Mouse (Mus musculus) liver, postnatal 0 days (tissue): ENCODE data around the gene Hspa5. TPM values are rescaled to one million over a fixed set of nuclear protein-coding genes. Genes with fewer than 3 reads are reported as not detected.
"Not testable (repeated sequence)": the region's sequence is repeated elsewhere in the genome, so short reads cannot be mapped to it uniquely, and the experiment has no call there.

Source experiments
- ATAC-seq: fragments of 200-750 bp; cut with Nextera tagmentation; 2 replicates; pipeline ENCODE4 v1.8.0; 2017; ENCODE audit warnings: mild to moderate bottlenecking, moderate library complexity
- DNase-seq: peaks from one replicate; pipeline ENCODE4 v3.0.0-alpha.2; 2016
- H3K27ac ChIP-seq: fragments of 300-500 bp; sonication (generic); 2 replicates; pipeline ENCODE4 v1.5.1; 2014; ENCODE audit warnings: antibody characterized with exemption, moderate library complexity, mild to moderate bottlenecking, low read depth
- H3K27me3 ChIP-seq: fragments of 300-500 bp; sonication (generic); 2 replicates; pipeline ENCODE4 v1.6.1; 2014; ENCODE audit warnings: low read length, control low read depth, mixed read lengths; ENCODE audit not compliant: insufficient read depth
- H3K36me3 ChIP-seq: fragments of 300-500 bp; sonication (generic); replicated peaks from 2 replicates; pipeline ENCODE4 v1.6.1; 2014; ENCODE audit warnings: mild to moderate bottlenecking, control low read depth, low read length, moderate library complexity, mixed read lengths; ENCODE audit not compliant: insufficient read depth
- H3K4me1 ChIP-seq: fragments of 300-500 bp; sonication (generic); 2 replicates; pipeline ENCODE4 v1.6.1; 2014; ENCODE audit warnings: antibody characterized with exemption, mild to moderate bottlenecking, control low read depth; ENCODE audit not compliant: insufficient read depth
- H3K4me2 ChIP-seq: fragments of 300-500 bp; sonication (generic); 2 replicates; pipeline ENCODE4 v1.6.1; 2014; ENCODE audit warnings: low read depth, mild to moderate bottlenecking, low read length, moderate library complexity, mixed read lengths
- H3K4me3 ChIP-seq: fragments of 300-500 bp; sonication (generic); 2 replicates; pipeline ENCODE4 v1.5.1; 2014; ENCODE audit warnings: low read depth, low read length
- H3K9ac ChIP-seq: fragments of 300-500 bp; sonication (generic); replicated peaks from 2 replicates; pipeline ENCODE4 v1.6.1; 2014; ENCODE audit warnings: mild to moderate bottlenecking, moderate library complexity
- H3K9me3 ChIP-seq: fragments of 300-500 bp; sonication (generic); 2 replicates; pipeline ENCODE4 v1.6.1; 2016; ENCODE audit warnings: mild to moderate bottlenecking, control low read depth, low read length, mixed read lengths
- CTCF ChIP-seq: sonication (generic); IDR thresholded peaks from 2 replicates; pipeline ENCODE4 v1.5.1; 2016; ENCODE audit warnings: antibody characterized with exemption, low read depth
- EP300 ChIP-seq: IDR thresholded peaks from 2 replicates; pipeline ENCODE4 v1.6.1; 2016; ENCODE audit warnings: antibody characterized with exemption, low read depth, mild to moderate bottlenecking
- WGBS: fragments of 180-500 bp; shearing (Covaris S2); extraction: QIAGEN DNeasy Blood & Tissue Kit; methylation state at CpG from one replicate; pipeline ENCODE4 v1.1.7; 2014; ENCODE audit not compliant: insufficient replicate concordance; 5-methylcytosine and 5-hydroxymethylcytosine counted together
- polyA plus RNA-seq: library from polyadenylated mRNA; unstranded; fragments of >200 nt; fragmentation: Nextera tagmentation; extraction: Ambion mirVana; gene quantifications from 2 replicates; pipeline ENCODE4 v1.2.1, GENCODE M21; 2015

The Hspa5 gene
- polyA plus RNA-seq, 1 experiment from 2014 or later = 384 TPM

- 85% methylated on average over 7 of the region's 7 CpGs for WGBS
These were observed 23.7 kb downstream of the Hspa5 start for GRCm38 (mm10) chr2:34795426-34795825.

GRCm38 (mm10) chr2:34799357-34800256, 27.8 kb downstream of the Hspa5 start, which contains the start of gene Rabepk:
Rabepk (minus strand) TSS chr2:34799912.
- H3K4me1 ChIP-seq = peaks cover 24% of the 10 kb centered on the region
- ATAC-seq (peak; percentile 71), DNase-seq (peak; percentile 91)
- TF ChIP-seq EP300 (no peak; the same call in 1 of the 2 replicates), CTCF (no peak)
- peak within 1 kb of the TSS; percentile 83 for H3K4me2 ChIP-seq
- H3K9me3 ChIP-seq = no peaks in the 10 kb centered on the region
- no peaks in the 10 kb centered on the region for H3K27me3 ChIP-seq
- H3K4me3 ChIP-seq = peak within 1 kb of the TSS; percentile 80
- peak within 1 kb of the TSS; percentile 92 for H3K27ac ChIP-seq
- H3K9ac ChIP-seq = peak within 1 kb of the TSS; percentile 78
- WGBS = 2% methylated on average over 44 of the region's 44 CpGs
- peaks cover 15% of the 10 kb centered on the region for H3K36me3 ChIP-seq

More at GRCm38 (mm10) chr2:34795426-34795825, 23.7 kb downstream of the Hspa5 start:
- ATAC-seq (no peak), DNase-seq (peak; percentile 30)
- no peaks in the 10 kb centered on the region for H3K27me3 ChIP-seq
- peaks cover 2% of the 10 kb centered on the region; the same call in 1 of the 2 replicates for H3K9me3 ChIP-seq
- no peak overlapping the region for H3K4me3 ChIP-seq
- H3K27ac ChIP-seq = no peak overlapping the region
- H3K4me1 ChIP-seq = peaks cover 9% of the 10 kb centered on the region
- H3K36me3 ChIP-seq = peaks cover 9% of the 10 kb centered on the region
- H3K4me2 ChIP-seq = no peak overlapping the region
- H3K9ac ChIP-seq = no peak overlapping the region
- TF ChIP-seq CTCF (no peak), EP300 (peak; percentile 78)

GRCm38 (mm10) chr2:34800371-34800770, 28.6 kb downstream of the Hspa5 start:
- peak overlapping the region; percentile 80 for H3K4me3 ChIP-seq
- H3K9ac ChIP-seq = peak overlapping the region; percentile 78
- H3K4me2 ChIP-seq = peak overlapping the region; percentile 83
- WGBS = 51% methylated on average over 7 of the region's 7 CpGs
- no peaks in the 10 kb centered on the region for H3K9me3 ChIP-seq
- no peak for TF ChIP-seq EP300
- no peak for TF ChIP-seq CTCF
- peaks cover 14% of the 10 kb centered on the region for H3K36me3 ChIP-seq
- ATAC-seq = no peak
- no peak for DNase-seq
- H3K4me1 ChIP-seq = peaks cover 27% of the 10 kb centered on the region
- H3K27ac ChIP-seq = peak overlapping the region; percentile 92
- no peaks in the 10 kb centered on the region for H3K27me3 ChIP-seq

- Histone ChIP-seq H3K27ac (peak overlapping the region; percentile 98), H3K4me1 (peaks cover 32% of the 10 kb centered on the region), H3K4me3 (peak overlapping the region; percentile 79), H3K36me3 (peaks cover 22% of the 10 kb centered on the region), H3K4me2 (peak overlapping the region; percentile 63; the same call in 1 of the 2 replicates), H3K27me3 (no peaks in the 10 kb centered on the region), H3K9me3 (no peaks in the 10 kb centered on the region), H3K9ac (peak overlapping the region; percentile 95)
- ATAC-seq (peak; percentile 90), DNase-seq (peak; percentile 98)
- peak; percentile 39 for TF ChIP-seq CTCF
- TF ChIP-seq EP300 = 0 out of 2 replicates have a peak, but pooled peaks have one; percentile 42
- WGBS = 5% methylated on average over 39 of the region's 39 CpGs
These were observed 30.0 kb downstream of the Hspa5 start for GRCm38 (mm10) chr2:34801516-34802482.

- Histone ChIP-seq H3K4me2 (peak overlapping the region; percentile 63), H3K27ac (peak overlapping the region; percentile 98), H3K36me3 (peaks cover 28% of the 10 kb centered on the region), H3K4me1 (peaks cover 35% of the 10 kb centered on the region), H3K9ac (peak overlapping the region; percentile 95), H3K4me3 (peak overlapping the region; percentile 79)
- H3K27me3 ChIP-seq, H3K9me3 ChIP-seq: not testable (repeated sequence)
- peak; percentile 36 for DNase-seq
- WGBS = under 1% methylated on average over 30 of the region's 32 CpGs
- peak; percentile 40 for ATAC-seq
- TF ChIP-seq CTCF = peak; percentile 11; the same call in 1 of the 2 replicates
These were observed 30.9 kb downstream of the Hspa5 start for GRCm38 (mm10) chr2:34802565-34803245.
